Mouse (Mus musculus): ENCODE results near the gene Mmp9. TPM values are rescaled to one million over a fixed set of nuclear protein-coding genes. Genes with fewer than 3 reads are reported as not detected.

Gene Mmp9
- total RNA-seq, 2 experiments from 2014 or later = 1.4 TPM

- TF ChIP-seq CTCF (IDR thresholded peaks at IDR 0.05) = no peak
- no peak overlapping the region for H3K27ac ChIP-seq
- H3K4me3 ChIP-seq = no peak overlapping the region
- intact Hi-C loops (cut with DNase I) = no loop called here
- no peak for DNase-seq (ENCODE audit: extremely low spot score in 1 of 2, low spot score in 2 of 2)
Measured at GRCm38 (mm10) chr2:164916820-164917219, 23.8 kb upstream of the Mmp9 start.

- no peak for TF ChIP-seq CTCF (IDR thresholded peaks at IDR 0.05)
- intact Hi-C loops (cut with DNase I) = no loop called here
- Histone ChIP-seq H3K4me3 (no peak overlapping the region), H3K27ac (no peak overlapping the region)
- no peak for DNase-seq (ENCODE audit: extremely low spot score in 1 of 2, low spot score in 2 of 2)
Measured at GRCm38 (mm10) chr2:164917371-164917770, 23.2 kb upstream of the Mmp9 start.

- no peak overlapping the region for H3K4me3 ChIP-seq
- intact Hi-C loops (cut with DNase I) = no loop called here
- no peak overlapping the region for H3K27ac ChIP-seq
- DNase-seq (ENCODE audit: extremely low spot score in 1 of 2, low spot score in 2 of 2) = no peak
- peak; percentile 53 for TF ChIP-seq CTCF (IDR thresholded peaks at IDR 0.05)
Measured at GRCm38 (mm10) chr2:164918325-164918724, 22.3 kb upstream of the Mmp9 start.

- no peak for TF ChIP-seq CTCF (IDR thresholded peaks at IDR 0.05)
- Histone ChIP-seq H3K27ac (no peak overlapping the region), H3K4me3 (no peak overlapping the region)
- no peak for DNase-seq (ENCODE audit: extremely low spot score in 1 of 2, low spot score in 2 of 2)
- intact Hi-C loops (cut with DNase I) = no loop called here
Measured at GRCm38 (mm10) chr2:164921984-164922383, 18.6 kb upstream of the Mmp9 start.

DNA sequence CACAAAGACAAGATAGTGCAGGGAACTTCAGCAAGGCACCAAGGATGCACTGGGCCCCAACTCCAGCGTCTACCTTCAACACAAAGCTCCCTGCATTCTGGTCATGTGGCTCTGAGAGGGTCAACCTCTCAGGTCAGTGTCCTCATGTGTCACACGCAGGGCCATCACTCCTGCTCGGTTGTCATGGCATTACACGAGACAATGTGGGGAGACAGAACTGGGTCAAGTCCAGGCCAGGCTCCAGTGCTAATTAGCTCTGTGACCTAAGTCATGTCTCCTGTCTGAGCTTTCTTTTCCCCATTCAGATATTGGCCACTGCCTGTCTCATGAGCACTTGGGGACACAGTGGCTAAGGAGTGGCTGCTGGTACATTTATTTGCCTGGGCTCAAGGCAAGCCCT is 17.3 kb upstream of the Mmp9 start:
- H3K27ac ChIP-seq = no peak overlapping the region
- no peak for TF ChIP-seq CTCF (IDR thresholded peaks at IDR 0.05)
- no peak overlapping the region for H3K4me3 ChIP-seq
- no peak for DNase-seq (ENCODE audit: extremely low spot score in 1 of 2, low spot score in 2 of 2)
- intact Hi-C loops (cut with DNase I) = no loop called here

GRCm38 (mm10) chr2:164924100-164924857 is 16.3 kb upstream of the Mmp9 start:
- Histone ChIP-seq H3K27ac (no peak overlapping the region), H3K4me3 (no peak overlapping the region)
- peak; percentile 85 to 94 for DNase-seq (ENCODE audit: extremely low spot score in 1 of 2, low spot score in 2 of 2)
- intact Hi-C loops (cut with DNase I) = loop anchor here (2.0 kb wide), 1 partner anchor 27 kb away; no protein-coding TSS in a partner anchor
- peak; percentile 94 for TF ChIP-seq CTCF (IDR thresholded peaks at IDR 0.05)

DNA sequence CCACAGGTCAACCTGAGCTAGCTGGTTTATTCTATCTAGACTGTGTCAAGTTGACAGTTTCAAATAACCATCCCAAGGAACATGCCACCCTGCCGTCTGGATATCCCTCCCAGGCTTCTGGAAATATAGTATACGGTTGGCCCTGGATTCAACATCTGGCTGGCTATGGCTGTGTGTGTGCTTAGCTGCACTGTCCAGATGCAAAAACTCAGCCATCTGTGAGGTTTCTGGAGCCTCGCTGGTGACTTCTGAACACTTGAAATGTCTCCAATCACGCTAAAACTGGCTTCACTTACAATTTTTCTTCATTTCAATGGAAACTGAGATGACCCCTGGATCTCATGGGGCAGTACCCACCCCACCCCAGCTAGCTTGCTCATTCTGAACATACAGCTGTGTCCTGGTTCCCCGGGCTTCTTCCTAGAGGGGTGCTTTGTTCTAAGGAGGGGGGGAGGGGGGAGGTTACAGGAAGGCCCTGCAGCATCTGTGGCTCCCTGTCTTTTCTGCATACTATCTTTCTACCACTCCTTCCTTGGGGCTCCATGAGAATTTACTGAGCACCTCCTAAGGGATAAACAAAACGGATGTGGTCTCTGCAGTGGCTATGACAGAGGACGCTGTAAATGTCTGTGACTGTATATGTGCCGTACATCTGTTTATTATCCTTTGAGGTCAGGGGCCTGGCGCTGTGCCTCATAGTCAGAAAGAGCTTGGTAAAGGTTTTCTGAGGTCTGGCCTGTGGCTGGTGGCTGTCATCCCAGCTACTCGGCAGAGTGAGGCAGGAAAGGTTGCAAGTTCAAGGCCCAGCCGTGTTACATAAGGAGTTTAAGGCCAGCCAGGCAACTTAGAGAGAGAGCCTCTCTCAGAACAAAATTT is 9.6 kb upstream of the Mmp9 start:
- intact Hi-C loops (cut with DNase I) = no loop called here
- no peak for DNase-seq (ENCODE audit: extremely low spot score in 1 of 2, low spot score in 2 of 2)
- no peak for TF ChIP-seq CTCF (IDR thresholded peaks at IDR 0.05)
- no peak overlapping the region for H3K4me3 ChIP-seq
- H3K27ac ChIP-seq = no peak overlapping the region

DNA sequence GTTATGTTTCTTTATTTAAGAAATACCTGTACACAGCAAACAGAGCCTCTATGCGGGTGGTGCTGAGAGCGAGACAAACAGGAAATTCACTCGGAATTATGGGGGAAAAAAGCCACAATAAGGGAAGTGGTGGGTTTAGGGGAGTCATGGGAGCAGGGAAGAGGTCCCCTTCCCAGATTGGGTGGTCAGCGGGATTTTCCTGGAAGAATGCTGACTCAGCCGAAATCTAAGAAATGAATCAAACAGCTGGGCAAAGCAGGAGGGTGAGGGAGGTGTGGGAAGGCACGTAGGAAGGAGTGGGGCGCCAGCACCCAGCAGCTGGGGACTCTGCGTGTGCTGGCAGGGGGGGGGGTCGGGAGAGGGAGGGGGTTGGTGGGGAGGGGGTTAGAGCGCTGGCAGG is 7.0 kb upstream of the Mmp9 start:
- no peak overlapping the region for H3K27ac ChIP-seq
- DNase-seq (ENCODE audit: extremely low spot score in 1 of 2, low spot score in 2 of 2) = no peak
- no peak overlapping the region for H3K4me3 ChIP-seq
- intact Hi-C loops (cut with DNase I) = no loop called here
- no peak for TF ChIP-seq CTCF (IDR thresholded peaks at IDR 0.05)

DNA sequence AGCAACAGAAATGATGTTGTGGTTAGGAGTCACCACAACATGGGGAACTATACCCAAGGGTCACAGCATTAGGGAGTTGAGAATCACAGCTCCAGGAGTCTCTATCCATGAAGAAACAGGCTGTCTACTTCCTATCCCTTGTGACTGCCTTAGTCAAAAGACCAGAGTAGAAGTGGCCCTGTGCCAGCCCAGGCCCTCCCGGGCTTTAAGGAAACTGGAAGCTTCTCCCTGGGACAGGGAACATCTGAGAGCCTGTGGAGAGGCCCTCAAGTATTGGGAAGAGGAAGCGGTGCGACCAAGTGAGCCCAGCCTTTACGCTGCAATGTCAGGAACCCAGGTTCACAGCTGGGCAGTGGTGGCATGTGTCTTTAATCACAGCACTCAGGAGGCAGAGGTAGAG is 4.6 kb upstream of the Mmp9 start:
- Histone ChIP-seq H3K27ac (no peak overlapping the region), H3K4me3 (no peak overlapping the region)
- no peak for TF ChIP-seq CTCF (IDR thresholded peaks at IDR 0.05)
- no peak for DNase-seq (ENCODE audit: extremely low spot score in 1 of 2, low spot score in 2 of 2)
- intact Hi-C loops (cut with DNase I) = no loop called here

GRCm38 (mm10) chr2:164938146-164939091 is 2.2 kb upstream of the Mmp9 start:
- TF ChIP-seq CTCF (IDR thresholded peaks at IDR 0.05) = no peak
- Histone ChIP-seq H3K4me3 (peak overlapping the region; percentile 53), H3K27ac (peak overlapping the region; percentile 75)
- DNase-seq (ENCODE audit: extremely low spot score in 1 of 2, low spot score in 2 of 2) = peak; percentile 60 to 67
- intact Hi-C loops (cut with DNase I) = no loop called here

GRCm38 (mm10) chr2:164939106-164939505 is 1.5 kb upstream of the Mmp9 start:
- H3K27ac ChIP-seq = peak overlapping the region; percentile 75
- intact Hi-C loops (cut with DNase I) = no loop called here
- no peak for TF ChIP-seq CTCF (IDR thresholded peaks at IDR 0.05)
- peak in 1 of 2 experiments; percentile 18 for DNase-seq (ENCODE audit: extremely low spot score in 1 of 2, low spot score in 2 of 2)
- peak overlapping the region; percentile 53 for H3K4me3 ChIP-seq
